Mouse (Mus musculus): ENCODE results near the gene Sost.
"Not testable (repeated sequence)": the region's sequence is repeated elsewhere in the genome, so short reads cannot be mapped to it uniquely, and the experiment has no call there.

Gene Sost

GRCm38 (mm10) chr11:101966965-101967614 lies at the start of gene Sost:
TSS of gene Sost (minus strand) at chr11:101967015.
- DNase-seq: no peak

GRCm38 (mm10) chr11:102016136-102016535 lies 49.3 kb upstream of the Sost start:
- no peak for DNase-seq

GRCm38 (mm10) chr11:102015472-102015871 lies 48.7 kb upstream of the Sost start:
- DNase-seq: no peak

- DNase-seq: no peak
Measured at GRCm38 (mm10) chr11:102013201-102013600, 46.4 kb upstream of the Sost start.

DNA sequence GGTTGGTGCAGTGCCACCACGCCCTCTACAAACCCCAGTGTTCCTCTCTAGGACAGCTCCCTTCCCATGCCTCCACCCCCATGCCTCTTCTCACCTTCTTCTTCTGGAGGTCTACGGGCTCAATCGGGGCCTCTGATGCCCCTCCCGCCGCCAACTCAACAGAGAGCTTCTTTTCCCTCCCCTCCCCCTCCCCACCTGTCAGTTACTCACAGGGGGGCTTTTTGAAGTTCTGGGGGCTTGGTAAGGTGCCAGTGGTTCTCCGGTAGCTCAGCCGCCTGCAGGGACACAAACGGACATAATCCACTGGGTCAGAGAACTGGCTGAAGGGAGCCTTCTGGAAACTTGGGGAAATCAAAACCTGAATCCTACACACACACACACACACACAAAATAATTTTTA lies 44.7 kb upstream of the Sost start:
- no peak for DNase-seq

- DNase-seq: no peak
Measured at GRCm38 (mm10) chr11:102010140-102010539, 43.3 kb upstream of the Sost start.

- DNase-seq: no peak
Measured at GRCm38 (mm10) chr11:102008954-102009637, 42.3 kb upstream of the Sost start.

DNA sequence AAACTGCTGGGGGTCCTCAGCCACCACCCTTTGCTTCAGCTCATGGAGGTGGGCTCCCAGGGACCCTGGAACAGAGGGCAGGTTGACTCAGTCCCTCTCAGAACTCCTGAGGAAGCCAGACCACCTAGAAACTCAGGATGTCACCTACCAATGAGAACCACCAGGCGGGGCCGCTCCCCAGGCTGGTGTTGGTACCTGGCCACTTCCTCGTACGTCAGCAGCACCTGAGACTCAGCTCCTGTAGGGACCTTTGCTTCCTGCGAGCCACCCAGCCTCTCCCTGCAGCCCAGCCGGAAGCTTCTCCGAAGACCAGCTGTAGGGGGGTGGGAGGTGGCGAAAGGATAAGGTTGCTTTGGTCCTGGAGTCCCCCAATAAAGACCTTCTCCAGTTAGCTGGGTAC lies 41.6 kb upstream of the Sost start:
- no peak for DNase-seq

DNA sequence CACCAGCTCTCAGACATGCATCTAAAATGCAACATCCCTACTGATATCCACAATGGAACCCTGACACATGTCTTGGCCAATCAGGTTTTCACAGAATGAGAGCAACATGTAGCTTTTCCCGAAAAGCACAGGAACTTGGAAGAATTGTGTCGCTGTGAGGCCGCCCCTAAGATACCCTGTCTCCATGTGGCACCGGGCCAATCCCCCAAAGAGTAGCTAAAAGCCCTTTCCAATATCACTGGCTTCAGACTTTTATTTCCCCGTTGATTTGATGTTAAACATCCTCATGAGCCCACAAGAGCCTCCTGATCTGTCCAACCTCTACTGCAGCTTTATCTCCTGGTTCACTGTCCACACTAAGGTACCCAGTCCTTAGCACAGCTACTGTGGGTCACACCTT lies 39.9 kb upstream of the Sost start:
- DNase-seq: no peak

GRCm38 (mm10) chr11:102006271-102006670 lies 39.5 kb upstream of the Sost start:
- no peak for DNase-seq

- DNase-seq: no peak
Measured at GRCm38 (mm10) chr11:102004251-102004650, 37.4 kb upstream of the Sost start.

GRCm38 (mm10) chr11:101999466-101999865 lies 32.7 kb upstream of the Sost start:
- DNase-seq: no peak

- no peak for DNase-seq
Measured at GRCm38 (mm10) chr11:101998258-101998657, 31.4 kb upstream of the Sost start.

- DNase-seq: no peak
Measured at GRCm38 (mm10) chr11:101995938-101996337, 29.1 kb upstream of the Sost start.

DNA sequence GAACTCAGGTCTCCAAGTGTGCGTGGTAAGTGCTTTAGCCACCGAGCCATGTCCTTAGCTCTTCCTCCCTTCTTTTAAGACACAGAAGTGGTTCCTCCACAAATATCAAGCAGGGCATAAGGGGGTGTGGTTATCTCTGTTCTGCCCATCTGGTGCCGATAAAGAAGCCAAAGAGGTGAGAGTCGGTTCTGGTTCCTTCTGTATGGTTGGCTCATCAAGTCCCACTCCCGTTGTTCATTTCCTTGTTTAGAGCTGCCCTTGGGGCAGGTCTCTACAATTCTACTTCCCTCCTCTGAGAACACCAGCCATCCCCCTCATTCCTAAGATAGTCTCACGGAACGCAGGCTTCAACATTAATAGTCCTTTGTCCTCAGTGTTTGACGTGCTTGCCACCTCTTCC lies 27.3 kb upstream of the Sost start:
- DNase-seq: no peak

GRCm38 (mm10) chr11:101992411-101992810 lies 25.6 kb upstream of the Sost start:
- no peak for DNase-seq

DNA sequence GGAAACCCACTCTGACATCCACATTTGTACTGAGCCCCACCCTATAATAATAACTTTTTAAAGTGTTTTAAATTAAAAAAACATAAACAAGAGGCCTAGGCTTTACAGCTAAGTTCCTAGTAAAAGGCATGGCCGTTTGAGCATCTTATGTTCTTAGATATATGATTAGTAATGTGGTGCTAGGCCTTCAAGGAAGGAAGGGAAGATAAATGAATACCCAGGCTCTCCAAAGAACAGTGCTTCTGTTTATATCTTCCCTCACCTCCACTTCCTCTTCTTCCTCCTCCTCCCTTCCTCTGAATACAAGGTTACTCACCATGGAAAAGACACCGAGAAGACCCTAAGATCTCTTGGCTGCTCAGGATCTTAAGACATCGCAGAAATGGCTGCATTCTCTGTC lies 25.0 kb upstream of the Sost start:
- no peak for DNase-seq

DNA sequence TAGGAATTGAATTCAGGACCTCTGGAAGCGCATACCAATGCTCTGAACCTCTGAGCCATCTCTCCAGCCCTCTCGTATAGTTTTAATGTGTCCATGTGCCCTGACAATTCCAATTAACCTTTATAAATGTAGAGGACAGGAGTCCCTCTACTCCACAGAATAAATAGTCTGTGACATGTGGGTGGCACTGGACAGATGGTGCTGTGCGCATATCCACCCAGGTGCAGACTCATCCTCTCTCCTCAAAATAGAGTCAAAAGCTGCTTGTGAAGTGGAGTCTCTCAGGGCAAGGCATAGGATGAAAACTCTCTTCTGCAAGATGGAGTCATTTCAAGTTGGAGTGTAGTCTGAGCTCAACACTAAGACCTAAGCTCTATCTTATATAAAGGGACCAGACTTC lies 23.4 kb upstream of the Sost start:
- no peak for DNase-seq

- no peak for DNase-seq
Measured at GRCm38 (mm10) chr11:101986913-101987312, 20.1 kb upstream of the Sost start, which contains the start of gene Dusp3. TSS of gene Dusp3 (minus strand) at chr11:101987013.

- DNase-seq: peak; percentile 81
Measured at GRCm38 (mm10) chr11:101985990-101986389, 19.2 kb upstream of the Sost start.

DNA sequence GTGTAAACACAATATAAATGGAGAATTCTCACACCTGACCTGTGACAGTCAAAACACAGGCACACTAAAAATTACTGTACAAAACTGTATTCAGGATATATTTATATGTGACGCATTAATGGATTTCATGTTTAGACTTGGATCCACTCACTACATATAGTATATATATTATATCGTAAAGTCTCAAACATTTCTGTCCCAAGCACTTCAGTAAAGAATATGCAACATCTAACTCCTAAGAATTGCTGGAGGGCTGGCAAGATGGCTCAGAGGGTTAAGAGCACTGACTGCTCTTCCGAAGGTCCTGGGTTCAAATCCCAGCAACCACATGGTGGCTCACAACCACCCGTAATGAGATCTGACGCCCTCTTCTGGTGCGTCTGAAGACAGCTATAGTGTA lies 18.6 kb upstream of the Sost start:
- DNase-seq: not testable (repeated sequence)

GRCm38 (mm10) chr11:101984054-101985025 lies 17.5 kb upstream of the Sost start, which contains the start of gene Cfap97d1:
TSS of gene Cfap97d1 (plus strand) at chr11:101984279.
- peak; percentile 90 for DNase-seq

GRCm38 (mm10) chr11:101983431-101983921 lies 16.7 kb upstream of the Sost start:
- DNase-seq: no peak
